Mouse (Mus musculus): ENCODE results near the gene A030005L19Rik. TPM values are rescaled to one million over a fixed set of nuclear protein-coding genes. Genes with fewer than 3 reads are reported as not detected.
"Not testable (repeated sequence)": the region's sequence is repeated elsewhere in the genome, so short reads cannot be mapped to it uniquely, and the experiment has no call there.

Gene A030005L19Rik
- 0.26 TPM in 1 of 2 replicates, not detected in the other for polyA plus RNA-seq (2015; fragmentation: Nextera tagmentation; extraction: Ambion mirVana)

- Histone ChIP-seq H3K4me3 (replicated peaks) (no peak within 1 kb of the TSS), H3K27ac (replicated peaks) (no peak within 1 kb of the TSS), H3K36me3 (no peaks in the 10 kb centered on the region), H3K27me3 (replicated peaks) (no peaks in the 10 kb centered on the region), H3K9ac (replicated peaks) (no peak within 1 kb of the TSS), H3K9me3 (replicated peaks) (no peaks in the 10 kb centered on the region), H3K4me1 (no peaks in the 10 kb centered on the region), H3K4me2 (no peak within 1 kb of the TSS)
- 91% methylated on average over 3 of the region's 3 CpGs for WGBS
- ATAC-seq (ENCODE audit: low FRiP score), result no peak
These were observed at the start of gene A030005L19Rik for GRCm38 (mm10) chr1:82913025-82913424. Gene A030005L19Rik (plus strand): TSS chr1:82913325.

GRCm38 (mm10) chr1:82870202-82870601 is 42.9 kb upstream of the A030005L19Rik start:
- Histone ChIP-seq H3K27me3 (replicated peaks) (no peaks in the 10 kb centered on the region), H3K4me3 (replicated peaks) (no peak overlapping the region), H3K27ac (replicated peaks) (no peak overlapping the region), H3K9ac (replicated peaks) (no peak overlapping the region), H3K4me1 (no peaks in the 10 kb centered on the region), H3K36me3 (peaks cover 15% of the 10 kb centered on the region), H3K4me2 (no peak overlapping the region), H3K9me3 (replicated peaks) (no peaks in the 10 kb centered on the region)
- ATAC-seq (ENCODE audit: low FRiP score), result no peak
- 84% methylated on average over 3 of the region's 3 CpGs for WGBS

DNA sequence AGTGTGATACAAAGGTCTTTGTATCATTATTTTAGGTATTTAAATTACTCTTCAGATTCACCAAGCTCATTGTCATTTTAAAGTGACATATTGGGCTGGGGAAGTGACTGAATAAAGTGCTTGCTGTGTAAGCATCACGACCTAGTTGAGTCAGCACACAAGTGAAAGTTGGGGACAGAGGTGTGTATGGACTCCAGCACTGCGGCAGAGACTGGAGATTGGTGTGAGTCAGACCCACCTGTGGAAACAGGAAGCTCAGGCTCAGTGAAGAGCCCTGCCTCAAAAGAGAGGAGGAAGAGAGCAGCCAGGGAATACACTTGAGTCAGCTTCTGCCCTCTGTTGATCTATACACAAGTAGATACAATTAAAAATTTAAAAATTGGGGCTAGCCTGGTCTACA is 34.0 kb upstream of the A030005L19Rik start:
- H3K4me1 ChIP-seq, result no peaks in the 10 kb centered on the region
- no peak for ATAC-seq (ENCODE audit: low FRiP score)
- no peak overlapping the region for H3K27ac ChIP-seq (replicated peaks)
- no peak overlapping the region for H3K4me3 ChIP-seq (replicated peaks)
- no peak overlapping the region for H3K9ac ChIP-seq (replicated peaks)
- peaks cover 31% of the 10 kb centered on the region for H3K36me3 ChIP-seq
- no peak overlapping the region for H3K4me2 ChIP-seq
- no peaks in the 10 kb centered on the region for H3K27me3 ChIP-seq (replicated peaks)
- H3K9me3 ChIP-seq (replicated peaks), result no peaks in the 10 kb centered on the region
- 85% methylated on average over 2 of the region's 2 CpGs for WGBS

GRCm38 (mm10) chr1:82880196-82880595 is 32.9 kb upstream of the A030005L19Rik start:
- 55% methylated on average over 8 of the region's 8 CpGs for WGBS
- no peak for ATAC-seq (ENCODE audit: low FRiP score)
- H3K36me3 ChIP-seq, result peaks cover 28% of the 10 kb centered on the region

DNA sequence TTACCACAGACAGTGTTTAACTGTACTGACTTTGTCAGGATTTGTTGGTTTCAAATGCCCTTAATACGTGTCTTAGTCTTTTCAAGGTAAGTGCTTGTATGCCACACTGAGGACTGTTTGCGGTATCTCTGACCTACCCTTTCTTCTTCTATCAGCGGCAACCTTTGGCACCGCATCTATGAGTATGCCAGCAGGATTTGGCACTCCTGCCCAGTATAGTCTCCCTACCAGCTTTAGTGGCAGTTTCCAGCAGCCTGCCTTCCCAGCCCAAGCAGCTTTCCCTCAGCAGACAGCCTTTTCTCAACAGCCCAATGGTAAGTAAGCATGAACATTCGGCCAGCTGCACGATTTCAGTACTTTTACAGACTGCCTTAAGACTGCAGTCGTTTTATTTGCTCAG is 19.9 kb upstream of the A030005L19Rik start:
- H3K9me3 ChIP-seq (replicated peaks), result no peaks in the 10 kb centered on the region
- no peak overlapping the region for H3K9ac ChIP-seq (replicated peaks)
- H3K36me3 ChIP-seq, result peaks cover 22% of the 10 kb centered on the region
- 91% methylated on average over 7 of the region's 7 CpGs for WGBS
- ATAC-seq (ENCODE audit: low FRiP score), result no peak
- no peak overlapping the region for H3K4me3 ChIP-seq (replicated peaks)
- no peaks in the 10 kb centered on the region for H3K4me1 ChIP-seq
- no peaks in the 10 kb centered on the region for H3K27me3 ChIP-seq (replicated peaks)
- H3K27ac ChIP-seq (replicated peaks), result no peak overlapping the region
- H3K4me2 ChIP-seq, result no peak overlapping the region

More at GRCm38 (mm10) chr1:82880196-82880595, 32.9 kb upstream of the A030005L19Rik start:
- H3K4me2 ChIP-seq, result no peak overlapping the region
- H3K9ac ChIP-seq (replicated peaks), result no peak overlapping the region
- H3K9me3 ChIP-seq (replicated peaks), result no peaks in the 10 kb centered on the region
- no peak overlapping the region for H3K27ac ChIP-seq (replicated peaks)
- H3K27me3 ChIP-seq (replicated peaks), result no peaks in the 10 kb centered on the region
- H3K4me3 ChIP-seq (replicated peaks), result no peak overlapping the region
- H3K4me1 ChIP-seq, result no peaks in the 10 kb centered on the region

- no peak overlapping the region for H3K9ac ChIP-seq (replicated peaks)
- no peaks in the 10 kb centered on the region for H3K4me1 ChIP-seq
These were observed 12.6 kb upstream of the A030005L19Rik start for GRCm38 (mm10) chr1:82900567-82900966.

GRCm38 (mm10) chr1:82901201-82901600 is 11.9 kb upstream of the A030005L19Rik start:
- no peak for ATAC-seq (ENCODE audit: low FRiP score)
- peaks cover 22% of the 10 kb centered on the region for H3K36me3 ChIP-seq
- H3K4me2 ChIP-seq, result no peak overlapping the region
- H3K27me3 ChIP-seq (replicated peaks), result no peaks in the 10 kb centered on the region
- no peak overlapping the region for H3K9ac ChIP-seq (replicated peaks)
- no peaks in the 10 kb centered on the region for H3K9me3 ChIP-seq (replicated peaks)
- WGBS, result 95% methylated on average over 3 of the region's 3 CpGs
- no peak overlapping the region for H3K4me3 ChIP-seq (replicated peaks)
- H3K4me1 ChIP-seq, result no peaks in the 10 kb centered on the region
- H3K27ac ChIP-seq (replicated peaks), result no peak overlapping the region

More at GRCm38 (mm10) chr1:82900567-82900966, 12.6 kb upstream of the A030005L19Rik start:
- H3K27me3 ChIP-seq (replicated peaks), result no peaks in the 10 kb centered on the region
- H3K27ac ChIP-seq (replicated peaks), result no peak overlapping the region
- H3K36me3 ChIP-seq, result peaks cover 22% of the 10 kb centered on the region
- no peak for ATAC-seq (ENCODE audit: low FRiP score)
- no peak overlapping the region for H3K4me3 ChIP-seq (replicated peaks)
- H3K4me2 ChIP-seq, result no peak overlapping the region
- H3K9me3 ChIP-seq (replicated peaks), result no peaks in the 10 kb centered on the region
- WGBS, result 98% methylated on average over 1 of the region's 1 CpGs

DNA sequence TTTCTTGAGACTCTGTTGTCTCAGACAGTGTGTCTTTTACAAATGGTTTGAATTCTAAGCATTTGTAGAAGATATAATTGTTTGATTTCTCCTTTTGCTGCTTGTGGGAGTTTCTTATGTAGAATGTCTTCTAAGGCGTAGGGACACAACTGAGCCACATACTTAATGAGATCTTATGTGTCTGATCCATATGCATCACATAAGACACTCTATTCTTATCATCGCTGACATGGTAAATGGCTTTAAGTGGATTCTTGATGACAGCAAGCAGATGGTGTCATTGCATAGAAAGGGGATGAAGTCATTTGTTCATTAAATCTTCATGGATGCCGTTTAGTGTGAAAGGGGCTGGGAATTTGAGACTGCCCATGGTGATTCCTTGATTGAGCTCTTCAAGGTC is 7.2 kb upstream of the A030005L19Rik start:
- Histone ChIP-seq H3K9ac (replicated peaks) (no peak overlapping the region), H3K4me2 (no peak overlapping the region), H3K4me1 (no peaks in the 10 kb centered on the region), H3K9me3 (replicated peaks) (no peaks in the 10 kb centered on the region), H3K36me3 (peaks cover 16% of the 10 kb centered on the region), H3K27me3 (replicated peaks) (no peaks in the 10 kb centered on the region), H3K27ac (replicated peaks) (no peak overlapping the region), H3K4me3 (replicated peaks) (no peak overlapping the region)
- 68% methylated on average over 3 of the region's 3 CpGs for WGBS
- no peak for ATAC-seq (ENCODE audit: low FRiP score)

DNA sequence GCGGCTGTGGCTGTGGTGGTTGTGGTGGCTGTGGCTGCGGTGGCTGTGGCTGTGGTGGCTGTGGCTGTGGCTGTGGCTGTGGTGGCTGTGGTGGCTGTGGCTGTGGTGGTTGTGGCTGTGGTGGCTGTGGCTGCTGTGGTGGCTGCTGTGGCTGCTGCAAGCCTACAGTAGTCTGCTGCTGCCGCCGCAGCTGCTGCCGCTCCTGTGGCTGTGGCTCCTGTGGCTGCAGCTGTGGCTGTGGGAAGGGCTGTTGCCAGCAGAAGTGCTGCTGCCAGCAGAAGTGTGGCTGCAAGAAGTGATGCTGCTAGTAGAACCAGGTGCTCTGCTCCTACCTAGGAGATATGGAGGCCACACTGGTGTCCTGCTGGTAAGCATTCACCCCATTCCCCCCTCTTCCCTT is 309 bp downstream of the A030005L19Rik start:
- not testable (repeated sequence) for H3K27ac ChIP-seq (replicated peaks); H3K9me3 ChIP-seq (replicated peaks); H3K27me3 ChIP-seq (replicated peaks); H3K9ac ChIP-seq (replicated peaks); H3K4me2 ChIP-seq; ATAC-seq (ENCODE audit: low FRiP score); H3K36me3 ChIP-seq; H3K4me1 ChIP-seq; H3K4me3 ChIP-seq (replicated peaks)
- WGBS, result 98% methylated on average over 5 of the region's 5 CpGs

DNA sequence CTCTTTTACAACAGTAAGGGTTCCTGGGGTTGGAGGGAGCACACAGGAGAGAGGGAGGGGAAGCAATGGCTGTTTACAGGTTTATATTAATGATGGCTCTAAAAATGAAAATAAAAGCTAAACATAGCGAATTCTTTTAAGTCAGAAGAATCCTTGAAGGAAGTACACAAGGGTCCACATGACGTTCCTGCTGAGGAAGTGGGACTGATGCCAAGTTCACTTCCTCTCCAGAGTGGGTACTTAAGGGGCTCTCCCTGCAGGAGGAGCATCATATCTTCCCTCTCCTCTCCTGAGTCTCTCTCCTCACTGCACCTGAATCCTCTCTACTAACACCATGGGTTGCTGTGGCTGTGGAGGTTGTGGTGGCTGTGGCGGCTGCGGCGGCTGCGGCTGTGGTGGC is 11.5 kb downstream of the A030005L19Rik start, which contains the start of gene A030014E15Rik:
Gene A030014E15Rik, plus strand, starts transcription at position 268 of the 400 bp plus-strand sequence.
- no peak for ATAC-seq (ENCODE audit: low FRiP score)
- Histone ChIP-seq H3K9ac (replicated peaks) (no peak within 1 kb of the TSS), H3K27me3 (replicated peaks) (no peaks in the 10 kb centered on the region), H3K27ac (replicated peaks) (no peak within 1 kb of the TSS), H3K4me2 (no peak within 1 kb of the TSS), H3K4me1 (no peaks in the 10 kb centered on the region), H3K36me3 (no peaks in the 10 kb centered on the region), H3K9me3 (replicated peaks) (no peaks in the 10 kb centered on the region), H3K4me3 (replicated peaks) (no peak within 1 kb of the TSS)
- 93% methylated on average over 6 of the region's 6 CpGs for WGBS

- H3K4me2 ChIP-seq; H3K4me1 ChIP-seq; H3K27ac ChIP-seq (replicated peaks); H3K4me3 ChIP-seq (replicated peaks); H3K27me3 ChIP-seq (replicated peaks); H3K9ac ChIP-seq (replicated peaks); ATAC-seq (ENCODE audit: low FRiP score); H3K9me3 ChIP-seq (replicated peaks); H3K36me3 ChIP-seq: not testable (repeated sequence)
- WGBS, result 98% methylated on average over 3 of the region's 3 CpGs
These were observed 17.4 kb downstream of the A030005L19Rik start for GRCm38 (mm10) chr1:82930558-82930957.

GRCm38 (mm10) chr1:82931326-82931725 is 18.2 kb downstream of the A030005L19Rik start, which contains the start of gene Gm6217:
Gene Gm6217 (minus strand): TSS chr1:82931399.
- H3K9me3 ChIP-seq (replicated peaks); H3K9ac ChIP-seq (replicated peaks); H3K4me3 ChIP-seq (replicated peaks); H3K4me1 ChIP-seq; H3K36me3 ChIP-seq; ATAC-seq (ENCODE audit: low FRiP score); H3K27me3 ChIP-seq (replicated peaks); H3K27ac ChIP-seq (replicated peaks); H3K4me2 ChIP-seq: not testable (repeated sequence)
- WGBS, result no CpG with 5 or more reads among the region's 6 CpGs

Measured in neural tube, embryonic 15.5 days (tissue).